Mouse (Mus musculus): Measurements from ENCODE around the gene Vangl1. TPM values are rescaled to one million over a fixed set of nuclear protein-coding genes. Genes with fewer than 3 reads are reported as not detected.

The Vangl1 gene
- total RNA-seq, 2 experiments from 2014 or later = 37.6 to 41.7 TPM

GRCm38 (mm10) chr3:102145645-102146386 lies 58.7 kb downstream of the Vangl1 start:
- DNase-seq (ENCODE audit: low spot score in 2 of 2) = no peak

- DNase-seq (ENCODE audit: low spot score in 2 of 2) = no peak
Observed at GRCm38 (mm10) chr3:102144401-102144800, 60.1 kb downstream of the Vangl1 start.

- no peak for DNase-seq (ENCODE audit: low spot score in 2 of 2)
Observed at GRCm38 (mm10) chr3:102143536-102143935, 61.0 kb downstream of the Vangl1 start.

GRCm38 (mm10) chr3:102142947-102143346 lies 61.5 kb downstream of the Vangl1 start:
- DNase-seq (ENCODE audit: low spot score in 2 of 2) = no peak

GRCm38 (mm10) chr3:102141893-102142292 lies 62.6 kb downstream of the Vangl1 start:
- DNase-seq (ENCODE audit: low spot score in 2 of 2) = no peak

- DNase-seq (ENCODE audit: low spot score in 2 of 2) = no peak
Observed at GRCm38 (mm10) chr3:102141451-102141850, 63.0 kb downstream of the Vangl1 start.

- no peak for DNase-seq (ENCODE audit: low spot score in 2 of 2)
Observed at GRCm38 (mm10) chr3:102140606-102141005, 63.9 kb downstream of the Vangl1 start.

- no peak for DNase-seq (ENCODE audit: low spot score in 2 of 2)
Observed at GRCm38 (mm10) chr3:102138899-102139298, 65.6 kb downstream of the Vangl1 start.

- DNase-seq (ENCODE audit: low spot score in 2 of 2) = no peak
Observed at GRCm38 (mm10) chr3:102137158-102137557, 67.3 kb downstream of the Vangl1 start.

GRCm38 (mm10) chr3:102135389-102136113 lies 68.9 kb downstream of the Vangl1 start:
- DNase-seq (ENCODE audit: low spot score in 2 of 2) = no peak

GRCm38 (mm10) chr3:102131627-102132324 lies 72.7 kb downstream of the Vangl1 start:
- no peak for DNase-seq (ENCODE audit: low spot score in 2 of 2)

- no peak for DNase-seq (ENCODE audit: low spot score in 2 of 2)
Observed at GRCm38 (mm10) chr3:102130478-102130877, 74.0 kb downstream of the Vangl1 start.

- no peak for DNase-seq (ENCODE audit: low spot score in 2 of 2)
Observed at GRCm38 (mm10) chr3:102128242-102128641, 76.3 kb downstream of the Vangl1 start.

GRCm38 (mm10) chr3:102127114-102127513 lies 77.4 kb downstream of the Vangl1 start:
- DNase-seq (ENCODE audit: low spot score in 2 of 2) = no peak

GRCm38 (mm10) chr3:102125546-102125945 lies 78.9 kb downstream of the Vangl1 start:
- DNase-seq (ENCODE audit: low spot score in 2 of 2) = no peak

- no peak for DNase-seq (ENCODE audit: low spot score in 2 of 2)
Observed at GRCm38 (mm10) chr3:102123654-102124053, 80.8 kb downstream of the Vangl1 start.

- DNase-seq (ENCODE audit: low spot score in 2 of 2) = no peak
Observed at GRCm38 (mm10) chr3:102122046-102122445, 82.4 kb downstream of the Vangl1 start.

GRCm38 (mm10) chr3:102120947-102121346 lies 83.5 kb downstream of the Vangl1 start:
- no peak for DNase-seq (ENCODE audit: low spot score in 2 of 2)

- DNase-seq (ENCODE audit: low spot score in 2 of 2) = no peak
Observed at GRCm38 (mm10) chr3:102111979-102112599, 92.4 kb downstream of the Vangl1 start.

- DNase-seq (ENCODE audit: low spot score in 2 of 2) = no peak
Observed at GRCm38 (mm10) chr3:102108201-102108600, 96.3 kb downstream of the Vangl1 start.

GRCm38 (mm10) chr3:102103811-102104565 lies 100.5 kb downstream of the Vangl1 start:
- DNase-seq (ENCODE audit: low spot score in 2 of 2) = no peak

All from adrenal gland, postnatal 4 days (tissue).